Mouse (Mus musculus) thymus, adult 2 months (tissue): ENCODE results near the gene Ktn1. TPM values are rescaled to one million over a fixed set of nuclear protein-coding genes. Genes with fewer than 3 reads are reported as not detected.

Source experiments
- DNase-seq: peaks from one replicate; pipeline ENCODE4 v3.0.0; 2021
- H3K27ac ChIP-seq: fragments of 200-500 bp; 2 replicates; pipeline ENCODE4 v1.5.1; 2012; ENCODE audit warnings: low read length, control low read depth; ENCODE audit not compliant: control insufficient read depth, insufficient read depth
- H3K27me3 ChIP-seq: fragments of 200-500 bp; 2 replicates; pipeline ENCODE4 v1.6.1; 2012; ENCODE audit warnings: mild to moderate bottlenecking, low read length, moderate library complexity, mixed read lengths; ENCODE audit not compliant: control insufficient read depth, insufficient read depth
- H3K36me3 ChIP-seq: fragments of 200-500 bp; 2 replicates; pipeline ENCODE4 v1.6.1; 2012; ENCODE audit warnings: mild to moderate bottlenecking, low read length, moderate library complexity; ENCODE audit not compliant: control insufficient read depth, insufficient read depth
- H3K4me1 ChIP-seq: fragments of 200-500 bp; replicated peaks from 2 replicates; pipeline ENCODE4 v1.6.1; 2012; ENCODE audit warnings: low read length; ENCODE audit not compliant: control insufficient read depth, insufficient read depth
- H3K4me3 ChIP-seq: fragments of 200-500 bp; 2 replicates; pipeline ENCODE4 v1.5.1; 2012; ENCODE audit warnings: mild to moderate bottlenecking, low read length, control low read depth, moderate library complexity; ENCODE audit not compliant: control insufficient read depth, insufficient read depth
- CTCF ChIP-seq: fragments of 200-500 bp; IDR thresholded peaks from 2 replicates; pipeline ENCODE4 v1.5.1; 2012; ENCODE audit warnings: mild to moderate bottlenecking, control low read depth, low read length, moderate library complexity, borderline replicate concordance; ENCODE audit not compliant: control insufficient read depth, poor library complexity, insufficient read depth; ENCODE audit errors: extremely low read depth
- POLR2A ChIP-seq: fragments of 200-500 bp; IDR thresholded peaks from 2 replicates; pipeline ENCODE4 v1.6.1; 2012; ENCODE audit warnings: mild to moderate bottlenecking, low read length, control low read depth, moderate library complexity; ENCODE audit not compliant: control insufficient read depth, poor library complexity, insufficient read depth; ENCODE audit errors: extremely low read depth
- WGBS: fragments of 180-500 bp; shearing (Covaris S2); methylation state at CpG from one replicate; pipeline ENCODE4 v1.1.7; 2018; 5-methylcytosine and 5-hydroxymethylcytosine counted together
- polyA plus RNA-seq: library from polyadenylated mRNA; depleted of rRNA; stranded (reverse); fragments of >200 nt; gene quantifications from 2 replicates; pipeline ENCODE4 v1.2.3, GENCODE M21; 2012

The Ktn1 gene
- polyA plus RNA-seq, 1 experiment = 9.3 TPM

GRCm38 (mm10) chr14:47736471-47736870 is 88.2 kb downstream of the Ktn1 start:
- no peak overlapping the region for H3K4me3 ChIP-seq
- no peak for DNase-seq
- 94% methylated on average over 8 of the region's 8 CpGs for WGBS
- H3K27ac ChIP-seq = no peak overlapping the region
- peaks cover 32% of the 10 kb centered on the region for H3K36me3 ChIP-seq
- H3K27me3 ChIP-seq = no peaks in the 10 kb centered on the region
- 0 out of 2 replicates have a peak, but pooled peaks cover 2% of the 10 kb centered on the region for H3K4me1 ChIP-seq
- TF ChIP-seq POLR2A = no peak
- no peak for TF ChIP-seq CTCF

GRCm38 (mm10) chr14:47740316-47740996 is 92.2 kb downstream of the Ktn1 start:
- H3K36me3 ChIP-seq = peaks cover 4% of the 10 kb centered on the region; the same call in 1 of the 2 replicates
- no peak for DNase-seq

GRCm38 (mm10) chr14:47741046-47741445 is 92.8 kb downstream of the Ktn1 start:
- no peak overlapping the region for H3K27ac ChIP-seq
- no peak for DNase-seq
- WGBS = 87% methylated on average over 2 of the region's 2 CpGs
- TF ChIP-seq CTCF = no peak
- TF ChIP-seq POLR2A = no peak
- 0 out of 2 replicates have a peak, but pooled peaks cover 2% of the 10 kb centered on the region for H3K4me1 ChIP-seq
- no peak overlapping the region for H3K4me3 ChIP-seq
- H3K36me3 ChIP-seq = 0 out of 2 replicates have a peak, but pooled peaks cover 4% of the 10 kb centered on the region
- H3K27me3 ChIP-seq = no peaks in the 10 kb centered on the region

More at GRCm38 (mm10) chr14:47740316-47740996, 92.2 kb downstream of the Ktn1 start:
- no peaks in the 10 kb centered on the region for H3K27me3 ChIP-seq
- TF ChIP-seq POLR2A (no peak), CTCF (no peak)
- no peak overlapping the region for H3K4me3 ChIP-seq
- H3K4me1 ChIP-seq = 0 out of 2 replicates have a peak, but pooled peaks cover 2% of the 10 kb centered on the region
- no peak overlapping the region for H3K27ac ChIP-seq
- 54% methylated on average over 5 of the region's 5 CpGs for WGBS

- Histone ChIP-seq H3K27me3 (no peaks in the 10 kb centered on the region), H3K27ac (no peak overlapping the region), H3K36me3 (no peaks in the 10 kb centered on the region), H3K4me3 (no peak overlapping the region), H3K4me1 (0 out of 2 replicates have a peak, but pooled peaks cover 2% of the 10 kb centered on the region)
- no peak for TF ChIP-seq CTCF
- no peak for TF ChIP-seq POLR2A
- no peak for DNase-seq
- 94% methylated on average over 7 of the region's 7 CpGs for WGBS
Measured at GRCm38 (mm10) chr14:47742674-47743073, 94.4 kb downstream of the Ktn1 start.

- TF ChIP-seq CTCF (no peak), POLR2A (no peak)
- Histone ChIP-seq H3K27me3 (no peaks in the 10 kb centered on the region), H3K4me1 (0 out of 2 replicates have a peak, but pooled peaks cover 2% of the 10 kb centered on the region), H3K36me3 (no peaks in the 10 kb centered on the region), H3K4me3 (no peak overlapping the region), H3K27ac (no peak overlapping the region)
- WGBS = 95% methylated on average over 4 of the region's 4 CpGs
- no peak for DNase-seq
Measured at GRCm38 (mm10) chr14:47745086-47745485, 96.8 kb downstream of the Ktn1 start.

GRCm38 (mm10) chr14:47747536-47747935 is 99.3 kb downstream of the Ktn1 start:
- Histone ChIP-seq H3K27ac (no peak overlapping the region), H3K36me3 (no peaks in the 10 kb centered on the region), H3K4me3 (no peak overlapping the region), H3K4me1 (no peaks in the 10 kb centered on the region), H3K27me3 (no peaks in the 10 kb centered on the region)
- no peak for DNase-seq
- 84% methylated on average over 9 of the region's 9 CpGs for WGBS
- TF ChIP-seq POLR2A = no peak
- TF ChIP-seq CTCF = no peak
